Mouse (Mus musculus): ENCODE measurements around the gene 1810010H24Rik.

DNA sequence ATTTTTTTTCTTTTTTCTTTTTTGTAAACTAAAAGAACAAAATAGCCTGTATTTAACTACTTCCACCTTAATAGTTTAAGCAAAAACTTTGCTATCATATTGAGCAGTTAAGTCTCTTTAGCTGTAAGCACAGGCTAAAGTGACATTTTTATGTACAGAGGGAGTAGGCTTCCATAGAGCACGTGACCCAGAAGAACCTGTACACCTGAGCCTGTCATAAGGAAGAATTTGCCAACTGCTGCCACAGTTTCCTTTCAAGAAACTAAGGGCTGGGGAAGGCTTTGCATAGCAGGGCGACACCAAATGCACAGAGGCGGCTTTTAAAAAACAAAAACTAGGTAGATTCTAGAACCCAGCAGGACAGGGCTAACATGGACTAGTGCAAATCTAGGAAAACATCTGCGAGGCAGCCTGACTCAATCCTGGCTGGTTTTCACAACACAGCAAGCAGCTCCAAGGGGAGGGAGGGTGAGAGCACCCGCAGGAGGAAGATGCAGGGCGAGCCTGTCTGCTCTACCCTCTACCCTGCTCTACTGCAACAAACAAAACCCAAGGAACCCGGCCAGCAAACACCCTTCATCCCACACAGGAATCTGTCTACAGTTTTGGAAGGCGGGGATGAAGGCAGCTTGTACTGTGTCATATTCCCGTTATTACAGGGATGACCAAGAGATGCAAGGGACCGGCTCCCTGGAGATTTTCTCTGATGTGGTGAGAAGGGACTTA, 8.8 kb downstream of the 1810010H24Rik start:
- TF ChIP-seq CTCF (IDR thresholded peaks at IDR 0.05; ENCODE audit: control insufficient read depth, insufficient read depth, insufficient read length), result no peak
- TF ChIP-seq MAX (IDR thresholded peaks at IDR 0.05), result no peak
- TF ChIP-seq CEBPB (IDR thresholded peaks at IDR 0.05; ENCODE audit: low read depth), result no peak
